Mouse (Mus musculus): Measurements from ENCODE around the gene Prn.

Prn gene

GRCm38 (mm10) chr2:131906846-131907245, 2.9 kb upstream of the Prn start:
- no peak for DNase-seq (ENCODE audit: low spot score in 2 of 2)

DNA sequence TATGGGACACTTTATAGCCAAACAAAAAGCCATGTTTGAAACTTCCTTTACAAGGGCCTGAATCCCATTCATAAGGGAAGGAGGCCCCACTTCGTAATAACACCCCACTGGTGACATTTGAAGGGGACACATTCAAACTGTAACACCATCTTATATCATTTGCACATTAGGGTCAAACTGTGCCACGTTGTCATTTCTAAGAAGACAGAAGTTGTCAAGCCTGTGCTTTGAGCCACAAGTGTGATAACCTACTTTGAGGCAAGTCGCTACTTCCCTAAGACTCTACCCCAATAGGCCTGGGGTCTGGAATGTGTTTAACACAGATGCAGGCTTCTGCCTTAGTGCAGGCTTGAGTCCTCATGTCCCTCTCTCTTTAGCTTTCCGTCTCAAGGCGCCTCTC, 2.4 kb upstream of the Prn start:
- no peak for DNase-seq (ENCODE audit: low spot score in 2 of 2)

GRCm38 (mm10) chr2:131908351-131908861, 1.4 kb upstream of the Prn start:
- no peak for DNase-seq (ENCODE audit: low spot score in 2 of 2)

DNA sequence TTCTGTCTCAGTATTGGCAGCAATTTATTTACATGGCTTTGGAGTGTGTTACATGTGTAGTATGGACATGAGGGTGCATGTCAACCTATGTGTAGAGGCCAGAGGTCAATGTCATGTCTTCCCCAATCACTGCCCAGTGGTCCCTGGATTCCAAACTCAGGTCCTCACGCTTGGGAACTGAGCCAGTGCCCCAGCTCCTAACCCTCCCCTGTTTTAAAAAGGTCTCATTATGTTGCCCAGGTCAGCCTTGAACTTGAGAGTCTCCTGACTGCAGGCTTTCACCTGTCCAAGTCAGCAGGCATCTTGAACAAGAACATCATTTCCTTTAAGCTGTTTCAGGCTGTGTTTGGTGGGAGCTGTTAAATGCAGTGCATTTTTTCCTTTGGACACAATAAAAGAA, 851 bp upstream of the Prn start:
- no peak for DNase-seq (ENCODE audit: low spot score in 2 of 2)

DNA sequence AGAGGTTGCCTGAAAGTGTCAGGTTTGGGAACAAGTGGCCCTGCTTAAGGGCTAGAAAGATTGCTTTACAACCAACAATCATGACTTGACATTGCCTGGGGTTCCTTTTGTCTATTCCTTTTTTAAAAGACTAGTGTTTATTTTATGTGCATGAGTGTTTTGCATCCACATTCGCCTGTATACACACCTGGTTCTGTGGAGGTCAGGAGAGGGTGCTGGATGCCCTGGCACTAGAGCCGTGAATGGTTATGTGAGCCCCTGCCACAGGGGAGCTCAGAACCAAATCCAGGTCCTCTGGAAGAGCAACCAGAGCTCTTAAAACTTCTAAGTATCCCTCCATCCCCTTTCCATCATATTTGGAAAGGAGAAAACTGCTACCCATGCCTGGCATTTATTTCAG, 1.1 kb downstream of the Prn start:
- DNase-seq (ENCODE audit: low spot score in 2 of 2) = no peak

- no peak for DNase-seq (ENCODE audit: low spot score in 2 of 2)
Measured at GRCm38 (mm10) chr2:131911341-131911740, 1.6 kb downstream of the Prn start.

DNA sequence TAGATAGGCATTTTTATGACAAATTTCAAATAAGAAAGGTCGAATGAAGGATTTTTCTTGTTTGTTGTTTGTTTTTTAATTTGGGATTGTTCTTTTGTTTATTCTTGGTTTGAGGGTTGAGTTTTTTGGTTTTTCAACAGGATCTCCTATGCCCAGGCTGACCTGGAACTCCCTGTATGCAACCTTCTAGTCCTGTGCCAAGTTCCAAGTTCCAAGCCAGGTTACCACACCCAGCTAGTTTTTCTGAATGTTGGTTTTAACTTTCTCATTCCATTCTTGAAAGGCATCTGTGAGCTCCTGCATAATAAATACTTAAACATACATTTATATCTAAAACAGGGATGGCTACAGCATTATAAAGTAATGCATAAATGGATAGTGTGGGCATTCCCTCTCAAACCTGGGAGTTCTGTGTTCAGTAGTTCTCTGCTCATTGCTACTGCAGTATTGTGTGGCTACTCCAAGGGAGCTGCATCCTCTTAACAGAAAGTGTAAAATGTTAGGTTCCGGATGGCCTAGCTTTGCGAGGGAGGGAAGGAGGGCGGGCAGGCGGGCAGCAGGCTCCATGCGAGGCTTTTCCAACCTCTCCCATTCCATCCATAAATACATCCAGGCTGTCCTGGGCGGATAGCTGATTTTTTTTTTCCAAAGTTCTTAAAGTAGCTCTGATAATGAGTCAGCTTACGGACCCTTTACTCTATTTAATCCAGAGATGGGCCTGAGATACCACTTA, 2.9 kb downstream of the Prn start:
- no peak for DNase-seq (ENCODE audit: low spot score in 2 of 2)

- DNase-seq (ENCODE audit: low spot score in 2 of 2) = no peak
Measured at GRCm38 (mm10) chr2:131932275-131932902, 22.6 kb downstream of the Prn start.

- DNase-seq (ENCODE audit: low spot score in 2 of 2) = no peak
Measured at GRCm38 (mm10) chr2:131933013-131933412, 23.3 kb downstream of the Prn start.

GRCm38 (mm10) chr2:131933598-131933997, 23.8 kb downstream of the Prn start:
- DNase-seq (ENCODE audit: low spot score in 2 of 2) = no peak

DNA sequence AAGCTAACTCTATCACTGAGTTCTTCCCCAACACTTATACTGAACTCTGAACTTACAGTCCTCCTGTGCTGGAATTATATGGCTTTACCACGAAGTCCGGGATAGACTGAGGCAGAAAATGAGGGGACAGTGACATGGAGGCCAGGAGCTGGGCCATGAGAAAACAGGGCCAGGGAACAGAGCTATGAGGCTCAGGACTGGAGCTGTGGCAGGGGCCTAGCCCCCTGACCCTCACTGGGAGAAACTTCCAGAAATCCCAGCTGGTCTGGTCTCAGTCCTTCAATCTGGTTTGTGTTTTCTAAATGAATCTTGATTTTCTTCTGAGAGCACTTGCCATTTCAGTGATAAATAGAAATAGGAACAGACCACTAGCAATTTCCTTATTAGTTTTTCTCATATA, 24.5 kb downstream of the Prn start:
- DNase-seq (ENCODE audit: low spot score in 2 of 2) = no peak

DNA sequence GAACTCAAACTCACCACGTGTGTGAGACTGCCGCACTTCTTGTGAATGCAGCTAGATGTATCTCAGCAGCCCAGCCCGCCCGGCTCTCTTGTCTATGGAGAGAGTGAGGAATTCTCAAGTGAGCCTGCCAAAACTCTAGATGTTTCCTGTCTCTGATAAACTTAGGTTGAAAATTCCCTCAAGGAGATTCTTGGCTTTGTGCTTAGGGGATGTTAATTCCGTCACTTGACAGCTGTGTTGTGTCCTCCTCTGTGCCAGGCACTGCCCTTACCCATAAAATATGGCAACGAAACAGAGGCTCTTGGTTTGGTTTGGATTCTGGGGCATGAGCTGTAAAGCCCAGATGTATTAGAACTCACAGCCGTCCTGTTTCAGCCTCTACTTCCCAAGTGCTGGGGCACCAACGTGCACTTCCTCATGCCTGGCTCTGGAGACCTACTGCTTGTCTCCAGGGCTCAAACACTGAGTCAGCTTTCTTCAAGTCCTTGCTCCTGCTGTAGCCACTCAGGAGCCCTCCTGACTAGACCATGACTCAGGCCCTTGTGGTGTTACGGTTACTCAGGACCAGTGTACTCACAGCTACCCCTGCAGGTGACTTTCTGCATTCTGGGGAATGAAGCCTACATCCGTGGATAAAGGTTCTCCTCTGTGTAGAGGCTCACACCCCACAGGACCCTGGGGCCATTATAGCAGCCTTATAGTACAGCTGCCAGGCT, 25.8 kb downstream of the Prn start:
- no peak for DNase-seq (ENCODE audit: low spot score in 2 of 2)

- DNase-seq (ENCODE audit: low spot score in 2 of 2) = no peak
Measured at GRCm38 (mm10) chr2:131936410-131936809, 26.7 kb downstream of the Prn start.

- DNase-seq (ENCODE audit: low spot score in 2 of 2) = peak in 1 of 2 experiments; percentile 65
Measured at GRCm38 (mm10) chr2:131939404-131940111, 29.8 kb downstream of the Prn start.

- no peak for DNase-seq (ENCODE audit: low spot score in 2 of 2)
Measured at GRCm38 (mm10) chr2:131940506-131940905, 30.7 kb downstream of the Prn start.

DNA sequence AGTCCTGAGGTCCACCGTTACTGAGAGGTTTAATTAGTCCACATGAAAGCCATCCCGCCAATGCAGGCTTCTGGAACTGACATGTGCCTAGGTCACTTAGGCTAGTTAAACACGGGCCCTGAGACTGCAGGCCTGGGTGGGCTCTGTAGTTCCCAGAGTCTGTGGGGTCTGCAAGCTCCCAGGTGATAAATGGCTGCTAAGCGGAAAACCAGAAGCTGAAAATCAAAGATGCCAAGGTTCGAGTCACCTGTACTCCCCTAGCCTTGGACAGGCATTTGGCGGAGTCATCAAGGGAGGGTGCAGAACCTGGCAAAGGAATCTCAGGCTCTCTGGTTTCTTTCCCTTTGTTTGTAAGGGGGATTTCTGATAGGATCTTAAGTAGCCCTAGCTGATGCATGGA, 31.7 kb downstream of the Prn start:
- peak; percentile 13 to 50 for DNase-seq (ENCODE audit: low spot score in 2 of 2)

GRCm38 (mm10) chr2:131944370-131944769, 34.6 kb downstream of the Prn start:
- peak in 1 of 2 experiments; percentile 12 for DNase-seq (ENCODE audit: low spot score in 2 of 2)

- DNase-seq (ENCODE audit: low spot score in 2 of 2) = peak; percentile 8 to 16
Measured at GRCm38 (mm10) chr2:131945225-131945624, 35.5 kb downstream of the Prn start.

GRCm38 (mm10) chr2:131945765-131946164, 36.0 kb downstream of the Prn start:
- peak in 1 of 2 experiments; percentile 45 for DNase-seq (ENCODE audit: low spot score in 2 of 2)

GRCm38 (mm10) chr2:131946351-131946750, 36.6 kb downstream of the Prn start:
- DNase-seq (ENCODE audit: low spot score in 2 of 2) = peak; percentile 12 to 57

DNA sequence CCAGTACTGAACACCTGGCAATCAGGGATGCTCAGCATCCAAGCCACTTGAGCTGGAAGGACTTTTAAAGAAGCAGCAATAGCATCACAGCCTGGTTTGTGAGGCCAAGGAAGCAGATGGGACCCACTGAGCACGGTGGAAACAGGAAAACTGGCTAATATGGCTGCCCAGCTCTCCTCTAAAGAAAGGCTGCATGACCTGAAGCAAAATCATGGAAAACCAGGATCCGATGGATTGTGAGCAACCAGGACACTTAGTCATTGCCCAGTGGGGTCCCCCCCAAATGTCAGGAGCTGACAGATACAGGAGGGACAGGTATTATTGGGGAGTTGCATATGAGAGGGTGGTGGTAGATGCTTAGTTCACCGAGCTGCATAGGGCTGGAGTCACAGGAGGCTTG, 38.4 kb downstream of the Prn start:
- DNase-seq (ENCODE audit: low spot score in 2 of 2) = peak in 1 of 2 experiments; percentile 30

All from urinary bladder, postnatal 4 days (tissue).